ENCODE assay signal across 2 mouse cellular contexts in the genomic region with DNA sequence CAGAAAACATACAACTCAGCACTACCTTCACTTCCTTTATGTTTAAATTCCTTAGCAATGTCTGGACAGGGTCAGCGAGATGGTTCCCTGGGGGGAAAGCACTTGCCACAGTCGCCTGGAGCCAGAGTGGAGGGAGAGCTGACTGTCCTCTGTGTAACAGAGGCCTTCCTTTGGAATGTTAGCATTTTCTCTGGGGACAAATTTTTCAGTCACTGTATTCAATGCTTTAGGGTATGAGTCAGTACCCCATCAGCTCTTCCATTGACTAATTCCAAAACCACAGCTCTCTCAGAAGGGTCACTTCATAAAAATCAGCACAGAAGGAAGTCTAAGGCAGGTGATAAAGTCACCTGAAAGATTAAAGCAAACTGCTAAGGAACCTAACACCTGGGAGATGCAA.
TF ChIP-seq lines count a peak whose summit lies in the region.

No protein-coding gene starts in this region.

TF ChIP-seq in CH12.LX, 34 proteins besides CTCF, POLR2A, EP300 and RAD21:
- TF ChIP-seq UBTF (IDR thresholded peaks at IDR 0.05; ENCODE audit: low read depth, low read length) (no peak), MAZ (IDR thresholded peaks at IDR 0.05; ENCODE audit: low read depth, low read length) (no peak), IRF4 (IDR thresholded peaks at IDR 0.05; ENCODE audit: low read depth, low read length) (peak; percentile 60), SMC3 (IDR thresholded peaks at IDR 0.05; ENCODE audit: low read depth, low read length) (no peak), BHLHE40 (IDR thresholded peaks at IDR 0.05; ENCODE audit: low read depth, low read length) (peak; percentile 51; the same call in 1 of the 2 replicates), JUN (IDR thresholded peaks at IDR 0.05; ENCODE audit: insufficient read depth, low read depth, low read length) (peak; percentile 29; the same call in 1 of the 2 replicates), ETS1 (conservative IDR thresholded peaks at IDR 0.05; ENCODE audit: low read depth, low read length) (peak; percentile 29; the same call in 1 of the 2 replicates), JUND (conservative IDR thresholded peaks at IDR 0.05; ENCODE audit: low read depth, low read length) (peak; percentile 40; the same call in 1 of the 2 replicates), ZC3H11A (IDR thresholded peaks at IDR 0.05; ENCODE audit: low read depth, low read length) (no peak)
TF ChIP-seq in CH12.LX: peak in this region for 5.

TF ChIP-seq in myocyte, 11 proteins besides CTCF, POLR2A, EP300 and RAD21:
- TF ChIP-seq MYOG (IDR thresholded peaks at IDR 0.05; ENCODE audit: control insufficient read depth in 1 of 3, insufficient read depth in 1 of 3, insufficient read length in 2 of 3, low read depth in 2 of 3) (no peak), TCF12 (IDR thresholded peaks at IDR 0.05; ENCODE audit: insufficient read depth, poor library complexity, severe bottlenecking) (no peak), CEBPB (IDR thresholded peaks at IDR 0.05; ENCODE audit: insufficient read depth, poor library complexity, severe bottlenecking) (no peak), E2F4 (IDR thresholded peaks at IDR 0.05; ENCODE audit: insufficient read depth) (no peak), MAX (IDR thresholded peaks at IDR 0.05; ENCODE audit: low read depth) (no peak), POLR2AphosphoS2 (IDR thresholded peaks at IDR 0.05; ENCODE audit: insufficient read length, low read depth) (no peak), SRF (IDR thresholded peaks at IDR 0.05; ENCODE audit: control insufficient read depth, insufficient read length, low read depth) (no peak), USF1 (IDR thresholded peaks at IDR 0.05; ENCODE audit: low read depth) (no peak), MYOD1 (IDR thresholded peaks at IDR 0.05; ENCODE audit: control insufficient read depth in 1 of 3, insufficient read length in 2 of 3, low read depth in 2 of 3) (no peak), REST (IDR thresholded peaks at IDR 0.05; ENCODE audit: insufficient read depth, insufficient read length) (no peak), TCF3 (IDR thresholded peaks at IDR 0.05; ENCODE audit: insufficient read length, low read depth) (no peak)
